Mouse (Mus musculus): ENCODE measurements at regions not wholly inside any gene's neighbourhood (a gene's known extent, or its start where the extent isn't known, plus 50 kb on each side); places are given as distances from the start of the nearest gene placed in this dataset.
"Not testable (repeated sequence)": the region's sequence is repeated elsewhere in the genome, so short reads cannot be mapped to it uniquely, and the experiment has no call there.

GRCm38 (mm10) chr7:29639591-29639990, 87.2 kb downstream of the Catsperg2 start:
- DNase-seq; intact Hi-C loops (cut with DNase I): not testable (repeated sequence)

GRCm38 (mm10) chr7:29602356-29602755, 83.9 kb upstream of the Sipa1l3 start:
- no peak for DNase-seq
- intact Hi-C loops (cut with DNase I), result no loop called here

- no peak for DNase-seq
- intact Hi-C loops (cut with DNase I), result no loop called here
Observed at GRCm38 (mm10) chr7:29601337-29601736, 82.9 kb upstream of the Sipa1l3 start.

- intact Hi-C loops (cut with DNase I), result not testable (repeated sequence)
- peak; percentile 40 to 63 for DNase-seq
Observed at GRCm38 (mm10) chr7:29597291-29597690, 78.8 kb upstream of the Sipa1l3 start.

- no peak for DNase-seq
- intact Hi-C loops (cut with DNase I), result no loop called here
Observed at GRCm38 (mm10) chr7:29578128-29578527, 59.7 kb upstream of the Sipa1l3 start.

- intact Hi-C loops (cut with DNase I), result no loop called here
Observed at GRCm38 (mm10) chr7:29575606-29576005, 57.2 kb upstream of the Sipa1l3 start.

More at GRCm38 (mm10) chr7:29575606-29576005, 57.2 kb upstream of the Sipa1l3 start:
- DNase-seq, result no peak

Measured in heart, postnatal 36 days (tissue).